Mouse (Mus musculus): ENCODE results near the gene Prcd.
"Not testable (repeated sequence)": the region's sequence is repeated elsewhere in the genome, so short reads cannot be mapped to it uniquely, and the experiment has no call there.

Prcd gene

GRCm38 (mm10) chr11:116653234-116653633, at the start of gene Prcd:
Prcd (plus strand) TSS chr11:116653534.
- DNase-seq (ENCODE audit: low read depth, low spot score) = no peak

- no peak for DNase-seq (ENCODE audit: low read depth, low spot score)
Observed at GRCm38 (mm10) chr11:116604097-116604496, 49.2 kb upstream of the Prcd start.

- DNase-seq (ENCODE audit: low read depth, low spot score) = no peak
Observed at GRCm38 (mm10) chr11:116607717-116608116, 45.6 kb upstream of the Prcd start.

GRCm38 (mm10) chr11:116609965-116610630, 43.2 kb upstream of the Prcd start:
- peak; percentile 93 for DNase-seq (ENCODE audit: low read depth, low spot score)

- not testable (repeated sequence) for DNase-seq (ENCODE audit: low read depth, low spot score)
Observed at GRCm38 (mm10) chr11:116611168-116611567, 42.2 kb upstream of the Prcd start.

- DNase-seq (ENCODE audit: low read depth, low spot score) = no peak
Observed at GRCm38 (mm10) chr11:116611883-116612282, 41.5 kb upstream of the Prcd start.

GRCm38 (mm10) chr11:116612554-116612953, 40.8 kb upstream of the Prcd start:
- DNase-seq (ENCODE audit: low read depth, low spot score) = no peak

GRCm38 (mm10) chr11:116613234-116613633, 40.1 kb upstream of the Prcd start:
- no peak for DNase-seq (ENCODE audit: low read depth, low spot score)

GRCm38 (mm10) chr11:116615735-116616437, 37.4 kb upstream of the Prcd start:
- peak; percentile 53 for DNase-seq (ENCODE audit: low read depth, low spot score)

GRCm38 (mm10) chr11:116616438-116617118, 36.8 kb upstream of the Prcd start:
- no peak for DNase-seq (ENCODE audit: low read depth, low spot score)

- peak; percentile 29 for DNase-seq (ENCODE audit: low read depth, low spot score)
Observed at GRCm38 (mm10) chr11:116617641-116618040, 35.7 kb upstream of the Prcd start.

- no peak for DNase-seq (ENCODE audit: low read depth, low spot score)
Observed at GRCm38 (mm10) chr11:116618666-116619065, 34.7 kb upstream of the Prcd start.

- DNase-seq (ENCODE audit: low read depth, low spot score) = peak; percentile 65
Observed at GRCm38 (mm10) chr11:116619156-116619555, 34.2 kb upstream of the Prcd start.

- DNase-seq (ENCODE audit: low read depth, low spot score) = no peak
Observed at GRCm38 (mm10) chr11:116619561-116619960, 33.8 kb upstream of the Prcd start.

- no peak for DNase-seq (ENCODE audit: low read depth, low spot score)
Observed at GRCm38 (mm10) chr11:116620073-116620472, 33.3 kb upstream of the Prcd start.

- DNase-seq (ENCODE audit: low read depth, low spot score) = peak; percentile 17
Observed at GRCm38 (mm10) chr11:116620559-116621253, 32.6 kb upstream of the Prcd start.

- peak; percentile 92 for DNase-seq (ENCODE audit: low read depth, low spot score)
Observed at GRCm38 (mm10) chr11:116621258-116621704, 32.1 kb upstream of the Prcd start.

- DNase-seq (ENCODE audit: low read depth, low spot score) = no peak
Observed at GRCm38 (mm10) chr11:116623281-116624124, 29.8 kb upstream of the Prcd start.

GRCm38 (mm10) chr11:116624131-116624832, 29.1 kb upstream of the Prcd start:
- peak; percentile 39 for DNase-seq (ENCODE audit: low read depth, low spot score)
